Mouse (Mus musculus): ENCODE measurements around the gene Gm17581.
"Not testable (repeated sequence)": the region's sequence is repeated elsewhere in the genome, so short reads cannot be mapped to it uniquely, and the experiment has no call there.

Gene Gm17581

DNA sequence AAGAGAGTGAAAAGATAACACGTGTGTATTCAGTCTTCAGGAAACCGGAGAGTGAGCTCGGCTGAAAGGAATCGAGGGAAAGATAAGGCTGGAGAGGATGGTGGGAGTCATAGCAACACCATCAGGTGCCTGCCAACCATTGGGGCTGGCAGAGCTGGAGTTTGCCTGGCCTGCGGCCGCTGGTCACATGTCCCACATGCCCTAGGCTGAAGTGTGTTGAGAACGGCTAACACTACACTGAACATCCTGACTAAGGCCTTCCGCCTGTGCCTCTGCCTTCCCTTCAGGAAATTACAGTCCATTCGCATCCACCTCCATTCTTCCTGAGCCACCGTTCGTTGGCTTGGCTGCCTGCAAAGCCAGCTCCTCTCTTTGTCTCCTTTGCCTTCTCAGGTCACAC, 6.5 kb upstream of the Gm17581 start:
- no peak for DNase-seq (ENCODE audit: low read depth in 1 of 2, low spot score in 2 of 2)

- no peak for DNase-seq (ENCODE audit: low read depth in 1 of 2, low spot score in 2 of 2)
Measured at GRCm38 (mm10) chr2:155737803-155738202, 2.1 kb upstream of the Gm17581 start.

- no peak for DNase-seq (ENCODE audit: low read depth in 1 of 2, low spot score in 2 of 2)
Measured at GRCm38 (mm10) chr2:155736936-155737335, 1.3 kb upstream of the Gm17581 start.

- no peak for DNase-seq (ENCODE audit: low read depth in 1 of 2, low spot score in 2 of 2)
Measured at GRCm38 (mm10) chr2:155735080-155735479, 586 bp downstream of the Gm17581 start.

- DNase-seq (ENCODE audit: low read depth in 1 of 2, low spot score in 2 of 2): peak; percentile 83 to 87
Measured at GRCm38 (mm10) chr2:155729158-155729645, 6.5 kb downstream of the Gm17581 start, which contains the start of gene Edem2. TSS of gene Edem2 (minus strand) at chr2:155729475.

- no peak for DNase-seq (ENCODE audit: low read depth in 1 of 2, low spot score in 2 of 2)
Measured at GRCm38 (mm10) chr2:155728742-155729141, 6.9 kb downstream of the Gm17581 start.

- no peak for DNase-seq (ENCODE audit: low read depth in 1 of 2, low spot score in 2 of 2)
Measured at GRCm38 (mm10) chr2:155727764-155728395, 7.8 kb downstream of the Gm17581 start.

GRCm38 (mm10) chr2:155726302-155726701, 9.4 kb downstream of the Gm17581 start:
- DNase-seq (ENCODE audit: low read depth in 1 of 2, low spot score in 2 of 2): peak in 1 of 2 experiments; percentile 5

DNA sequence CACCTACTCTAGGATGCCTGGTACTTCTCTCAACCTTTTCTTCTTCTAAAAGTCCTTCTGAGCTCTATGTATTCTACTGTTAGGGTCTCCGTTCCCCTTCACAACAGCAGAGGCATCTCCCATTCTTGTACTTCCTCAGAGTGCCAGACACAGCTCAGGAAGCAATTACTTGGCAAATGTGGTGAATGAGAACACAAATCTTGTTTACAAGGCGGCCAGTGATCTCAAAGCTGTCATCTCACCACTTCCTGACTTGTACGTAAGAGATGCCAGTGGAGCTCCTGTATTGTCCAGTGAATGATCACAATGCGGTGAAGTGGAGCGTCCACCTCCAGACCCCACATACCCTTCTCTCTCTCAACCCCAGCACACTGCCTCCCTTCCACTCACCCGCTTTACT, 11.1 kb downstream of the Gm17581 start:
- no peak for DNase-seq (ENCODE audit: low read depth in 1 of 2, low spot score in 2 of 2)

GRCm38 (mm10) chr2:155724036-155724435, 11.6 kb downstream of the Gm17581 start:
- no peak for DNase-seq (ENCODE audit: low read depth in 1 of 2, low spot score in 2 of 2)

- no peak for DNase-seq (ENCODE audit: low read depth in 1 of 2, low spot score in 2 of 2)
Measured at GRCm38 (mm10) chr2:155720585-155720984, 15.1 kb downstream of the Gm17581 start.

- DNase-seq (ENCODE audit: low read depth in 1 of 2, low spot score in 2 of 2): no peak
Measured at GRCm38 (mm10) chr2:155717082-155717990, 18.3 kb downstream of the Gm17581 start.

DNA sequence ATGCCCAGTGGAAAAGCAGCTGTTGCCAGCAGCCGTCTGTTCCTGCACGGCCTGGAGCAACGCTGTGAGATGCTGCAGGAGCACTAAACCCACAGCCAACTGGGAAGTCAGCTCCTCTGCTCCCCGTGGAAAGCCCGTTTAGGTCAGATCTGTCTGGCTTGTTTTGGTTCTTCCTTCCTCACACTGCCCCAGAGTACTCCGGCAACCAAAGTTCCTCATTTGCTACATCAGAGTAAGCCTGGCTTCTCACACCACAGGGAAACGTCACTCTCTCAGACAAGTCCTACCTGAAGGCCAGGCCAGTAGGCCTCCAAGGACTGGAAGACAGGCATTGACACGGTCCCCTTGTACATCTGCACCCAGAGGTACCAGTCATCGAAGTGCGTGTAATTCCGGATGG, 25.1 kb downstream of the Gm17581 start:
- DNase-seq (ENCODE audit: low read depth in 1 of 2, low spot score in 2 of 2): no peak

GRCm38 (mm10) chr2:155707251-155707650, 28.4 kb downstream of the Gm17581 start:
- DNase-seq (ENCODE audit: low read depth in 1 of 2, low spot score in 2 of 2): no peak

GRCm38 (mm10) chr2:155703630-155704029, 32.0 kb downstream of the Gm17581 start:
- no peak for DNase-seq (ENCODE audit: low read depth in 1 of 2, low spot score in 2 of 2)

DNA sequence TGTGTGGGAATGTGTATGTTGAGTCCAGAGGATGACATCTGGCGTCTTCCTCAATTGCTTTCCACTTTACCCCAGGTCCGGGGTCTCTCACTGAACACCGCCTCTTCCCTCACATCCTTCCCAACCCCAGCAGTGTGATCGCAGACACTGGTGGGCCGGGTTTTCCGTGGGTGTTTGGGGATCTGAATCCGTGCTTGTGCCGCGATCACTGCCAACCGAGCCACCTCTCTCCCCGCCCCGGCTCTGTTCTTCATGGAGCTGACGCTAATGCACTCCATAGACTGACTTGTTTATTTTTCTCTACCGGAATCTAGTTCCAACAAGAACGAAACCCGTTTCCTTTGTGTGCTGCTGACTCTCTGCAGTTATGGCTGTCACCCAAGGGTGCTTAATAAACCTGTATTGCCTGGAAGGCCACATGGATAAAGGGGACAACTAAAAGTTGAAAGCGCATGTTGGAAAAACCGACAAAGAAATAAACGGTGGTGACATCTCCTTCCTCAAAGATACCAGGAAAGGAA, 34.2 kb downstream of the Gm17581 start:
- DNase-seq (ENCODE audit: low read depth in 1 of 2, low spot score in 2 of 2): no peak

- not testable (repeated sequence) for DNase-seq (ENCODE audit: low read depth in 1 of 2, low spot score in 2 of 2)
Measured at GRCm38 (mm10) chr2:155698443-155698842, 37.2 kb downstream of the Gm17581 start.

GRCm38 (mm10) chr2:155696851-155697250, 38.8 kb downstream of the Gm17581 start:
- no peak for DNase-seq (ENCODE audit: low read depth in 1 of 2, low spot score in 2 of 2)

- peak; percentile 58 to 75 for DNase-seq (ENCODE audit: low read depth in 1 of 2, low spot score in 2 of 2)
Measured at GRCm38 (mm10) chr2:155696091-155696558, 39.5 kb downstream of the Gm17581 start.

DNA sequence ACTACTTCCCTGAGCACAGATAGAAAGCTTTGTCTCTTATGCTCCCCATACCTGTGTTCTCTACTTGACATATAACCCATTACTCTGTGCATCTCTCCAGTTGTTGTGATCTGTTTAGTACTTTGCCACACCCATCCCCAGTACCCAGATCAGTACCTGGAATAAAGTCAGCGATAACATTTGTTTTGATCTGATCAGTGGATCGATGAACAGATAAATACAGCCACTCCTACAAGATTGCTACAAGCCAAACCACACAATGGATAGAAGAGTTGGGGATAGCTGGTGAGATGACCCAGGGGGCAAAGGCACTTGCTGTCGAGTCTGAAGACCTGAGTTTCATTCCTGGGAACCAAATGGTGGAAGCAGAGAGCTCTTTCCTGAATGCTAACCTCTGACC, 40.4 kb downstream of the Gm17581 start:
- DNase-seq (ENCODE audit: low read depth in 1 of 2, low spot score in 2 of 2): no peak

DNA sequence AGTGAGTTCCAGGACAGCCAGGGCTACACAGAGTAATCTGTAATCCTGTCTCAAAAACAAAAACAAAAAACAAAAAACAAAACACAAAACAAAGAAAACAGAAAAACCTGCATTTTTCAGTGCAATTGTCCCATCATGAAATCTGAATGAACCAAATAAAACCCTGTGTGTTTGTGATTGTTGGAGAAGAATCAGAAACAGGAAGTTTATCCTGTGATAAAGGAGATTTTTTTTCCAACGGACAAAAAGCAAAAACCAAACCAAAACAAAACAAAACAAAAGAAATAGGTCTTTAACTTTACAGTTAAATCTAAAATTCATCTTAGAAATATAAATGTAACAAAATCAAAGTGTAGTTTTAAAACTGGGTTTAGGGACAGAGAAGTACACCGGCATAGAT, 41.1 kb downstream of the Gm17581 start:
- no peak for DNase-seq (ENCODE audit: low read depth in 1 of 2, low spot score in 2 of 2)

- DNase-seq (ENCODE audit: low read depth in 1 of 2, low spot score in 2 of 2): no peak
Measured at GRCm38 (mm10) chr2:155693136-155693535, 42.5 kb downstream of the Gm17581 start.
